Mouse (Mus musculus) mesoderm, embryonic 11.5 days (tissue): ENCODE data around the gene Akap9.
"Not testable (repeated sequence)": the region's sequence is repeated elsewhere in the genome, so short reads cannot be mapped to it uniquely, and the experiment has no call there.

ENCODE experiments used
- DNase-seq: peaks from one replicate; pipeline ENCODE4 v3.0.0-alpha.2; 2012; ENCODE audit warnings: low read depth, low spot score

Gene Akap9

DNA sequence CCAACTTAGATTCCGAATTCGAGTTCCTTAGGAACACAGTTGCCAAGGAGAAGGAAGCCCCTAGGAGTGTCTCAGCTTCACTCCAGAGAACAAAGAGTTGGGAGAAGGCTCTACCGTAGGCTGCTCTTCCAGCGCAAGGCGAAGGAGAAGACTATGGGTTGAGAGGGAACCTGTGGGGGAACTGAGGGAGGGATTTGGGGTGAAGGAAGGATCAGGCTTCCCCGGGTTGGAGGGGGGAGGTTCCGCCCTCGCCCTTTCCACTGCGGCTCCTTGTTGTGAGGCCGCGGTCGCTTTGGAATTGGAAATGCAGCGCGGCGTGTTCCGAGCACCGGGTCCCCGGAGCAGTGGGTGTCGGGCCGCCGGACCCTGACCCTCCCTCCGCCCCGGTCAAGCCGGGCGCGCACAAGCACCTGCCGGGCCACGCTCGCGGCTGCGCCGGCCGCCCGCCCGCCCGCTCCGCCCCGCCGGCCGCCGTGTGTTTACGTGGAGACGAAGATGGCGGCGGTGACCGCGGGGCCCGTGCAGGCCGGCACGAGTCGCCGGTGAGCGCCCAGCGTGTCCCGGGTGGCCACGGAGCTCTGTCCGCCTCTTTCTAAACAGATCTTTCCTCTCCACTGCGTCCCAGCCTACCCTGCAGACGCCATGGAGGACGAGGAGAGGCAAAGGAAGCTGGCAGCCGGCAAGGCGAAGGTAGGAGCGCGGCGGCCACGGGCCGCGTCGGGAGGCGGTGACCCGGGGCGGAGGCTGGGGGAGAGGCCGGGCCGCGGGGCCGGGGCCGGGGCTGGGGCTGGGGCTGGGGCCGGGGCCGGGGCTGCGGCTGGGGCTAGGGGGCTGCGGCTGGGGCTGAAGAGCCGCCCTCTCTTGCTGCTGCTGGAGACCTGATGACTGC is at the start of gene Akap9:
Gene Akap9 (plus strand): TSS at position 254 of the 889 bp plus-strand sequence.
- DNase-seq = peak; percentile 62

DNA sequence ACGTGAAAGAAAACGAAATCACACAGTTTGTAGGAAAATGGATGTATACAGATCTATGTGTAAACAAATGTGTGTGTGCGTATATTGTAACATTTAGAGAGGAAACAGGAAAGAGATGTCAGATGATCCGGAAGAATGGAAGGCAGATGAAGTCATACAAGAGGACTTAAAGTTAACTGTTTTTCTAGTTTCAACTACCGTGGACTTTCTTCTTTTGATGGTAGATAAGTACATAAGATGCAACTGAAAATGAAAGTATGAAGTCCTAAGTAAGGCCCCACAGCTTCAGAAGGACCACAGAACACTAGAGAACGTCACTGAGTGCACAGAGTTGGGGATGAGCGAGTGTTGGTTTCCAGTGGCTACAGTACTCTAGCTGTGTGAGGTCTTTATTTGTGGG is 41.0 kb upstream of the Akap9 start:
- not testable (repeated sequence) for DNase-seq

DNA sequence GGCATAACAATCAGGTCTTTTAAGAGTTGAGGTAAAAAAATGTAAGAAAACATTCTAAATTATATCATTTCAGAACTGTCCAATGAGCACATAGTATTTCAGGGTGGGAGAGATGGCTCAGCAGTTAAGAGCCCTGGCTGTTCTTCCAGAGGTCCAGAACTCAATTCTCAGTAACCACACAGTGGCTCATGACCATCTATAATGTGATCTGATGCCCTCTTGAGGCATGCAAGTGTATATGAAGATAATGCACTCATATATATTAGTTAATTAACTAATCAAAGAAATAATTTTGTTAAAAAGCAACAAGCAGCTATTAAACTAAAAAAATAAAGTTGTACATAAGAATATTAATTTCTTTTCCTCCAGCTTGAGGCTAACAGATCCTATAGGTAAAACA is 38.7 kb upstream of the Akap9 start:
- DNase-seq = no peak

DNA sequence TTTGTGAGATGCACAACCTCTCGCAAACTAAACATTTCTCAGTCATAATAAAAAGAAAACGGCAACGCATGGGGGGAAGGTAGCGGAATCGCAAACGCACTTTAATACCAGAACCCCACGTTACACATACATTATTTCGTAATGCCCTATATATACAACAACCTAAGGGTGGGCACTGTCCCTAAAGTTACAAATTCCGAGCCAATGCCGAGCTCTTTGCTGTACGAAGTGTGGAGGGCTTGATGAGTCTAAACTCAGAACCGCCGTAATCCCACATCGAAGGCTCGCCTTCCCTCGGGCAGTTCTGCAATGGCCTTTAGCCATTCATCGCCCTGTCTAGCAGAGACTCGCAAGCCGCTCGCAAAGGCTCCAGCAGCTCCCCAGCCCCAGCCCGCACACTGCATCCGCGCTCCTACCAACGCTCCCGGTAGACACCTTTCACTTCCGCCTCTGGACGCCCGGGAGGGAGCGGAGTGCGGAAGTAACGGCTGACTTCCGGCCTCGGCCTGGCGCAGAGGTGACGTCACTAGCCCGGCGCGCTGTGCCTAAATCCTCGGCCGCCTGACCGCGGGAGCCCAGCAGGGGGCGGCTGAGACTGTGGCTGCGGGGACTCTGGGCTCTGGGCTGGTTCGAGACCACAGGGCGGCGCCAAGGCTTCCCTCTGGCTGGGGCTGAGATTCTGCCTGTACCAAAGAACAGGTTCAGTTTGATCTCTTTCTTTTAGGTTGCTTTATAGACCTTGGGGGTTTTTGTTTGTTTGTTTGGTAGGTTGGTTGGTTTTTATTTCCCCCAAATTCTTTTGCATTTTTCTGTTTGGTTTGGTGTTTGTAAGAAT is 34.2 kb upstream of the Akap9 start, which contains the start of gene Mterf1a:
Gene Mterf1a (minus strand): TSS at position 475 of the 835 bp plus-strand sequence.
- peak; percentile 12 for DNase-seq

DNA sequence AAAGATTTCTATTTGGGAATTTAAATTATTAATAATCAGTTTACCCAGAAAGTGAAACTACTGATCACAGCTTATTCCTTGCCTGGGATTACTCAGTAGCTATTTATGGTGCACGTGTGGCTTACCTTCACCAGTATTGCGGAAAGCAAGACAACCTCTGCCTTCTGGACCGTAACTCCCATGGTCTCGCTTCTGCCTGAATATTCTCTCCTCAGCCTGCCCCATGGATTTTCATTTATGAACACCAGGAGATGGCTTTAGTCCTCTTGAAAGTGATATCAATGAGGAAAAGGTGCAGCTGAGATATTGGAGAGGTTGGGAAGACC is 33.6 kb upstream of the Akap9 start:
- DNase-seq = not testable (repeated sequence)

DNA sequence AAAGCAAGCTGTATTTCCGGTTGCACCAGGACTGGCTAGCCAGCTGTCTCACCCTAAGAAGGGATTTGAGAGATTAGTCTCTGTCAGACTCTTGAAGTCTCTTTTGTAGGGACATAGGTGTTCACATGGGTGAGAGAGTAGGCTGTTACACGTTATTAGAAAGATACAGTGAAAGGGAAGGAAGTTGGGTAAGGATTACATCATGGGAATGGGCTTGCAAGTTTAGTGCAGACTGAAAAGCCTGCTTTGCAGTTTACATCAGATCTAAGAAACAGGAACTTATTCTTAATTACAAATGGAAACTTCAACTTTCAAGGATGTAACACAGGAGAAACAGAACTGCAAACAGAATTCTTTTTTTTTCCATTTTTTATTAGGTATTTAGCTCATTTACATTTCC is 22.4 kb upstream of the Akap9 start:
- no peak for DNase-seq

DNA sequence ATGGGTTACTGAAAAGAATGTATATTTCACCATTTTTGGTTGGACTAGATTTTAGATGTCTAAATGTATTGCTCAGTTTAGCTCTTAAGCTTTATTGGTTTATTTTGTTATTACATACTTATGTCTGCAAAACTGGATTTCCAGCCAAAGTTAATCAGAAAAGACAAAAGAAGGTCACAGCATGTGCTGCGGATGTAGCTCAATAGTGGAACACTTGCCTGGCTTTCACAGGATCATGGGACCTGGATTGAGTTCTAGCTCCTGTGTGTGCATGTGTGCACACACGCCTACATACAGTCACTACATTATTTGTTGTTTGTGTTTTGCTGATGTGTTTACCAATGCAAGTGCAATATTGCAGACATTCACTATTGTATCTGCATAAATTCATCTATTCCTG is 5.5 kb upstream of the Akap9 start:
- DNase-seq = no peak

DNA sequence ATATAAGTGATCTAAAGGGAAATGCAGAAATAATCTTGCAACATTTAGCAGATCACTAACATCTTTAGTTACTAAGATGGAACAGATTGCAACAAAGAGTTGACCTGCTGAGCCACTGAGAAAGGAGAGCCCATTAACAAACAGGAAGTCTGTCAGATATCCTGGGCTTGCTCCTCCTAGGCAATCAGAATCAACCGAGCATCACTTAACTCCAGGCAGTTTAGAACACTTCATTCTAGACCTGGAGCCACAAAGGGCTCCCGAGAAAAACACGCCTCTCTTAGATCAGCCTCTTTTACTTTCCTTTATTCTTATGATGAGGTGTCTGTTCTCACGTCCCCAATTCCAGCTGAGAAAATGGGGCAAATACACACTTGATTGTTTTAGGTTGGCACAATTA is 1.2 kb upstream of the Akap9 start:
- DNase-seq = no peak

DNA sequence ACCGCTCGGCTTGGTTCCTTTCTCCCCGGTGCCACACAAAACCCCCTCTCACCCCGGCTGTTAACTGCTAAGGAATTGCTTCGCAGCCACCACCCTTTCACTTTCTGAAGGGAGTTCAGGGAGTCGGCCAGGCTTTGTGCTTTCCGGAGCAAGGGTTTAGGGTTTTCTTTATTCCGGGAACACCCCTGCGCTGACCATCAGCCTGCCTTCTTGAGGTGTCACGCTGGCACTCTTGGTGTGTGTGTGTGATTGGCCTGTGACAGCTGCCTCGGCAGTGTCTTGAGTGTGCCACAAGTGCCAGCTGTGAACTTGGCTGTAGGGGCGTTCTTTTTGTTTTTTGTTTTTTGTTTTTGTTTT is 814 bp downstream of the Akap9 start:
- DNase-seq = peak; percentile 60

DNA sequence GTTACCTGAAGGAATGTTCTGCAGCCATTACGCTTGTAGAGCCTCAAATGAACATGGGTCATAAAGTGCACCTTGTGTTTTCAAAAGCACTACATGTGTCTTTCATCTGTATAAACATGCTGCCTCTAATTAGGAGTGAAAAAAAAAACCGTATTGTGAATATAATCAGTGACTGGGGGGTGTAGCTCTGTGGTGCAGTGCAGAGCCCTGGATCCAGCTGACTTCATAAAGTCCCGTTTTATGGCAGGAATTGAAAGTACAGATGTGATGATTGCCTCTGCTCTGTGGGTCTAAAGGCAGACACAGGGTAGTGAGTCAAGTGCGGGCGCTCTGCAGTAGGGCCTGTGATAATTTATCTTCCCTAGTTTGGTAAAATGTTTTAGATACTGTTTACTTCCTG is 2.9 kb downstream of the Akap9 start:
- DNase-seq = no peak

DNA sequence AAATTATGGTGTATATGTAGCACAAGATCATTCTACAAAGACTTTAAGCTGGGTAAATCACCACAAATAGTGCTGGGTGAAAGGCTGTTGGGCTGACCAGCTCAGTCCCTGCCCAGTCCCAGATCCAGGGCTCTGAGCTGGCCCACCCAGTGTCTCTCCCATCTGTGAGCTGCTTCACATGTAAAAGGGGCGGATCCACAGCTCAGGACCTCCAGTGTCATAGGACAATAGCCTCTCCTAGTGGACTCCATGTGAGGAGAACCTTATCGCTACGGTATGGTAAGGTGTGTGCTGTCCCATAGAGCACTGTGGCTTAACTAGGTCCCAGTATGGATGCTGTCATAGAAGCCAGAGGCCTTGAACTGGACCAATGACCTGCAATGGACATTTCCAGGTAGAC is 3.8 kb downstream of the Akap9 start:
- DNase-seq = no peak

DNA sequence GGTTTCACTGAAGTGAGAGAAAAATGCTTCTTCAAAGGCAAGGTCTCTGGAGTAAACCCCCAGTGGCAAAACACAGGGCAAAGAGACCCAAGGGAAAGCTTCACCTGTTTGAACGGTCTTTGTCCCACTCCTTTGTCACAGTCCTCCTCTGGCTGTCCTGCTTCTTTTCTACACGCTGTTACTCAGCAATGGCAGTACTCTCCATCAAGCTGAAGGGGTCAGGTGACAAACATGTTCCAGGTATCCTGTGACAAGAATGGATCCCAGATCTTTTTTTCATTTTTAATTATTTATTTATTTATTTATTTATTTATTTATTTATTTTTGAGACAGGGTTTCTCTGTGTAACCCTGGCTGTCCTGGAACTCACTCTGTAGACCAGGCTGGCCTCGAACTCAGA is 5.7 kb downstream of the Akap9 start:
- DNase-seq = no peak

DNA sequence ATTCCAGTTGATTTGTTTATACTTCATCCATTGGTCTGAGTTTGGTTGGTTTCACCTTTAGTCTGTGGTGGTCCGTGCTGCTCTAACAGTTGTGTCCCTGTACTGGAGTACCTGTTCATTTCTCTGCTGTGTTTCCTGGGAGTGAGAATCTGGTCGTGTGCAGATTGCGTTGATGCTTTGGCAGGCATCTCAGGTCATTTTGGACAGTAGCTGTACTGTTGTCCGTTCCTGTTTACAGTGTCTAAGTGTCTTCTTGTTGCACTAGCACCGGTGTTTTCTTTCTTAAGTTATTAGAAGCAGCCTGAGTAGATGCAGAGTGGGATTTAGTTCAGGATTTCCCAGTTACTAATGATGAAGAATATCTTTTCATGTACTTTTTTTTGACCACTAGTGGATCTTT is 7.4 kb downstream of the Akap9 start:
- no peak for DNase-seq

DNA sequence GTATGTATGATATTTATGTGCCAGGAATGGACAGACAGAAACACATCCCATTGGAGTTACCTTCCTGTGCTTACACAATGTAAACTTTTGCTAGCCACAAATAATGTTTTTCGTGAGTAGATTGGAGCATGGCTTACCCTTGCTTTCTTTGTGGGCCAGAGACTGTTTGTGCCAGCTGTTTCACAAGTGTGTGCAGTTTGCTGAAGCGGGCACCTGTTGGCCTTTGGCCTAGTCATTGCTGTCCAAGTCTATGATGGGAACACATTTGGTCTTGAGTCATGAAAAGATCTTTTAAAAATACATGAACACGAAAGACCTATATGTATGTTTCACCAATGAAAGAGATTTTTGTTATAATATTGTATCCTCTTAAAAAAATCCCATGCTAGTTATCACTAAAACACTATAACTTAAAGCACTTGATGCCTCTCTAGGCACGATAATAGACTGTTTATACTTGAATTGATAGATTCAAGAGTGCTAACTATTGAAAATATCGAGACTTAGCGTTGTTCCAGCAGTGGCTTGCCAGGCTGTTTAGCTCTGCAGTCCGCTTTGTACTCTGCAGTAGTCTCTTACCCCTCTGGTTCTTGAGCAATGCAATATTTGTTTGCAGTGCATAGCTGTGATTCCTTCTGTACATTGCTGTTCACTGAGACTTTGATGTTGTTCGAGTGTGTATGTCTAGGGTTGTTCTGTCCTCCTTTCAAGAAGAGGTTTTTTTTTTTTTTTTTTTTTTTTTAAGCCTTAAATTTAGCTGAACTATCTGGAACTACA is 8.1 kb downstream of the Akap9 start:
- DNase-seq = no peak

DNA sequence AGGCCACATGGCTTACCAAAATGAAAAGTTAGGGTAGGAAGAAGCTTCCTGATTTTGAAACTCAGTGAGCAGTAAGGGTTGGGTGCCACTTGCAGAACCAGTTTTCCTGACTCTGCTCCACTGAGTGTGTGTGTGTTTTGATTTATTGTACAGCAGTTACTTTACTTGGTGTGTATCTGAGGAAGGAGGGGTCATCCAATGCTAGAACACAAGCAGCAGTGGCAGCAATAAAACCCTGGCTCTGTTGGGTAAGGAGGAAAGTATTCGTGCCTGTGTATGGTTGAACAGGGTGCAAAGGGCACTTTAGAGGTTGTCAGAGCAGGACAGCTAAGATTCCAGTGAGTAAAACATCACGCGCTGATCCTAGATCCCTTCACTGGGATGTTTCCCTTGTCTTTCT is 11.1 kb downstream of the Akap9 start:
- no peak for DNase-seq

DNA sequence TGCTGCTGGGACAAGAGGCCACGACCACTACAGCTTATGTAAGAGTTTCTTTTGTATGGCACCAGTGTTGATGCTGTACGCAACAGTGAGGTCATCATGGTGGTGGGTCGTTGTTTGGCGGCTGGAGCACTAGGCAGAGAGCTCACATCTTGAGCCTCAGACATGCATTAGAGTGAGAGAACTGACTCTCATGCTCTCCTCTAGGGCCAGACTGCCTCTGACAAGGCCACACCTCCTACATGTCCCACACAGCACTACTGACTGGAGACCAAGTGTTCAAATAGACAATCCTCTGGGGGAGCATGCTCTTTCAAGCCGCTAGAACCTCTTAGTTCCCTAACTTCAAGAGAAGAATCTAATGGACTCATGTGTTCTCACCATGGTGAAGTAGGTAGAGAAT is 11.5 kb downstream of the Akap9 start:
- DNase-seq = no peak

DNA sequence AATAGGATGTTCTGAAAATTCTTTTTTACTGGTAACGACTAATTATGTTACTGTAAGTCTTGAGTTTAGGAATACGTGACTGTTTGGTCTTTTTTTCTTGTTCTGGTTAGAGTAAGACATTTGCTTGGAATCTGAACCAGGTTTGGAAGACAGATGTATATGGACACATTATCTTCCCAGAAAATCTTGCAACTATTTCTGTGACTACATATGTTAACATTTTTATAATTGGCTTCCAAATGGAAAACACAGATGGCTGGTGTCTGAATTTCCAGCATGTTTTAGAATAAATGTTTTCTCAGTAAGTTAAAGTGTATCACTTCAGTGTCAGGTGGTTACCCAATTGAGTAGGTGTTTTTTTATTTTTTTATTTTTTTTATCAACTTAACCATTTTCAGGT is 13.4 kb downstream of the Akap9 start:
- no peak for DNase-seq

DNA sequence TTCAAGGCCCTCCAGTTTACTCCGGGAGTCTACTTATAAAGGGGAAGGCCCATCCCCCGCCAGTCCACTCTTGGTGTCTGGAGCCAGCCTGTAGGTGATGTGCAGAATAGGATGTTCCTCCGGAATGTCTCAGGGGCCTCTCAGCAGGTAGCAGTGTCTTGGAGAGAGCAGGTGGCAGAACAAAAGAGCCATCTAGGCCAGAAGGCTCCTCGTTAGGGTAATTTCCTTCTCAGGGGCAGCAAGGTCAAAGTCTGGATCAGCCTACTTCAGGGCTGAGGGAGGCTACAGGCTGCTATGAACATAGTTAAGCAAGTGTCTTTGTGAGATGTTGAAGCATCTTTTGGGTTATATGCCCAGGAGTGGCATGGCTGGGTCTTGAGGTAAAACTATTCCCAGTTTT is 15.3 kb downstream of the Akap9 start:
- DNase-seq = not testable (repeated sequence)

DNA sequence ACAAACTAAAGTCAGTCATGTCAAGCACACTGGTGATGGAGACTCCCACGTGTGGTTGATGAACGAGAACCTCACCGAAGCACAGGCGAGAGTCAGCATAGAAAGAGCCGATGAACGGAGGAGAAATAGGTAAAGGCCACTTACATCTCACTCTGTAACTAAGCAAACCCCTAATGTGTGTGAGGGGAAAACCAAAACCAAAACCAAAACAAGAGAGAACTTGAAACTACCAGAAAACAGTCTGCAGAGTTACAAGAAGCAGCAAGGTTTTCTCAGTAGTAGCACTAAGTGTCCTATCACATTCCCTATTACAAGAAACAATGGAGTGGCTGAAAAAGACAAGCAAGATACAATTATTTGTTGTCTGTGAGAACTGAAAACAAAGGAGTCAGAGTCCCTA is 24.6 kb downstream of the Akap9 start:
- DNase-seq = no peak

DNA sequence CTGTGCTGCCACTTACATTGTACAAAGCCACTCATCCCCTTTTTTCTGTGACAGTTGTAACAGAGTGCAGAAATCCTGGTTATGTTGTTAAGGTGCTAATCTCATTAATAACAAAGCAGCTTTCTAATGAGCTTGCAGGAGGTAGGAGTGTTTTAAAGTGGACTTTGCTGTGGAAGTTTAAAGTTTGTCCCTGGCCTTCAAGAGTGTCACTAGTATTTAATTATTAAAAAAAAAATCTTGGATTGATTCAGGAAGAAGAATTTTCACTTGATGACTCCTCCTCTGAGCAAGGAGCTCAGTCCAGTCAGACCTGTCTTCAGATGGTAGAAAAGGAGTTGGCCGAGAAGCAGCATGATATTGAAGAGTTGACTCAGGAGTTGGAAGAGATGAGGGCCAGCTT is 26.7 kb downstream of the Akap9 start:
- no peak for DNase-seq

DNA sequence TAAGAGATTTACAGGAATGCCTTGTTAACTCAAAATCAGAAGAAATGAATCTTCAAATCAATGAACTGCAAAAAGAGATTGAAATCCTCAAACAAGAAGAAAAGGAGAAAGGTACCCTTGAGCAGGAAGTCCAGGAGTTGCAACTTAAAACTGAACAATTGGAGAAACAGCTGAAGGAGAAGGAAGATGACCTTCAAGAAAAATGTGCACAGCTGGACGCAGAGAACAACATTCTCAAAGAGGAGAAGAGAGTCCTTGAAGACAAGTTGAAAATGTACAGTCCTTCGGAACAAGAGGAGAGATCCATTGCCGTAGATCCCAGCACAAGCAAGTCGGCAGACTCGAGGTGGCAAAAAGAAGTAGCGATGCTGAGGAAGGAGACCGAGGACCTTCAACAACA is 33.4 kb downstream of the Akap9 start:
- no peak for DNase-seq

DNA sequence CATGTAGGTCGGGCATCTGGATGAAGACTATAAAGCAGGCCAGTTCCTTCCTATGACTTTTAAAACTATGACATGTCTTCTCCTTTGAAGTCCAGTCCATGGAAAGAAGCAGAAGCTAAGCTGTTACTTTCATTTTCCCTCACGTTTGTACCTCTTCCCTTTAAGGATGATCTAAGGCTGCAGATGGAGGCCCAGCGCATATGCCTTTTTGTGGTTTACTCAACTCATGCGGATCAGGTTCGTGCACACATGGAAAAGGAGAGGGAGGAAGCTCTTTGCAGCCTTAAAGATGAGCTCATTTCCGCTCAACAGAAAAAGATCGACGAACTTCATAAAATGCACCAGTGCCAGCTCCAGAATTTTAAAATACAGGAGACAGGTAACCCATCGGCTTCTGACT is 40.6 kb downstream of the Akap9 start:
- no peak for DNase-seq
